Mouse (Mus musculus): ENCODE results near the gene Sf3b3.

DNA sequence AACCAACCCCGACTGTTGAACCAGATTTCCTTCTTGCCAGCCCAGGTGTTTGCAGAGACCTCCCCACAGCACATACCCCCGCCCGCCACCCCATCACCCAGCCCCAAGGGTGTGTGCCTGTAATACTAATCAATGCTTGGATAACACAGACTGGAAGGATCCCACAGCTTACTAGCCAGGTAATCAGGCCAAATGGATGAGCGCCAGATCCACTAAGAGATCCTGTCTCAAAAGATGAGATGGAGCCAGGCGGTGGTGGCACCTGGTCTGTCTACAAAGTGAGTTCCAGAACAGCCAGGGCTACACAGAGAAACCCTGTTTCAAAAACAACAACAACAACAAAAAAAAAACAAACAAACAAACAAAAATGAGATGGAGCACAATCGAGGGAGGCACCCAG lies 79.3 kb downstream of the Sf3b3 start:
- TF ChIP-seq POLR2A (IDR thresholded peaks at IDR 0.05; ENCODE audit: control insufficient read depth, extremely low read depth, insufficient read depth, low read length, poor library complexity) = no peak
- no peak for TF ChIP-seq CTCF (IDR thresholded peaks at IDR 0.05; ENCODE audit: borderline replicate concordance, control insufficient read depth, extremely low read depth, insufficient read depth, low read length, poor library complexity)
